In genomic region chr11:108064401-108064800, GRCm38 (mm10) we compare ENCODE assay signal across 14 mouse cellular contexts.
A peak's percentile ranks its signal among the peaks of the same experiment; 100 is the strongest.
DNase-seq lines count a peak whose midpoint lies in the region.
"Had no signal": no experiment of that assay in that cellular context is flagged by ENCODE, and none has a peak within 500 bp of the region (broad histone marks: within the 10 kb centered on the region; RNA-seq: fewer than 3 reads in every experiment).

No protein-coding gene starts in this region.

- DNase-seq in gastrocnemius, adult 18-20 months (ENCODE audit: low spot score) = peak; percentile 34
- DNase-seq in gastrocnemius, adult 8-10 months (ENCODE audit: low spot score in 2 of 2) = no peak
- DNase-seq in layer of hippocampus, adult 11-12 months (ENCODE audit: low spot score) = peak; percentile 28
- no peak for DNase-seq in layer of hippocampus, postnatal 25 days (ENCODE audit: extremely low spot score in 1 of 2, low spot score in 1 of 2)
- DNase-seq in right cerebral cortex, adult 2 months (ENCODE audit: low spot score in 2 of 2) = peak; percentile 21 to 45
- no peak for DNase-seq in right cerebral cortex, adult 18-20 months
- DNase-seq in skeletal muscle tissue, adult 2 months (ENCODE audit: low read depth, low spot score) = peak; percentile 57
- no peak for DNase-seq in spleen, postnatal 36 days (ENCODE audit: low spot score in 2 of 2)
- DNase-seq: cerebellum, adult 18-20 months; cerebellum, postnatal 36 days; gastrocnemius, postnatal 36 days; midbrain, embryonic 14.5 days; right cerebral cortex, postnatal 14 days; thymus, postnatal 25 days had no signal

Comparison
In these comparisons a context has a peak if more than half of its experiments do, and no peak if none do; other contexts are left out.
1. DNase-seq: peak in gastrocnemius, adult 18-20 months (single experiment), layer of hippocampus, adult 11-12 months (single experiment), right cerebral cortex, adult 2 months (2 of 2) and skeletal muscle tissue, adult 2 months (single experiment); none in gastrocnemius, adult 8-10 months (0 of 2), layer of hippocampus, postnatal 25 days (0 of 2), right cerebral cortex, adult 18-20 months (single experiment) and spleen, postnatal 36 days (0 of 2).